Mouse (Mus musculus): ENCODE data around the gene Synpo2l.

Synpo2l gene

DNA sequence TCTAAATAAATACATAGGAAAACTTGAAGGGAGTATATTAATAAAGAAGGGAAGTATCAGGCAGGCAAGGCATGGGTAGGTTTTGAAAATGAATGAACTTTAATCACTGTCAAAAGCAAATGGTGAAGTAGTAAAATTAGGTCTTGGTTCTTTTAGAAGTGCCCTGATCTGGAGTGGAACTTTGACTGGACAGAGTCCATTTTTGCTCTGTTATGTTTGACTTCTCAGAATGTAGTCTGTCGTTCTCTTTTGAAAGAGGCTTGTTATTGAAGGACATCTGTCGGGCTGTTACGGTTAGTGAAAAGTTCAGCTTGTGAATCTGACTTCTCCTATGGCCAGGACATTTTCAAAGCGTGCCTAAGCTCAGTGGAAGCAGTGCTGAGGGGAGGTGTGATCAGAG, 9.8 kb upstream of the Synpo2l start:
- no peak for DNase-seq

DNA sequence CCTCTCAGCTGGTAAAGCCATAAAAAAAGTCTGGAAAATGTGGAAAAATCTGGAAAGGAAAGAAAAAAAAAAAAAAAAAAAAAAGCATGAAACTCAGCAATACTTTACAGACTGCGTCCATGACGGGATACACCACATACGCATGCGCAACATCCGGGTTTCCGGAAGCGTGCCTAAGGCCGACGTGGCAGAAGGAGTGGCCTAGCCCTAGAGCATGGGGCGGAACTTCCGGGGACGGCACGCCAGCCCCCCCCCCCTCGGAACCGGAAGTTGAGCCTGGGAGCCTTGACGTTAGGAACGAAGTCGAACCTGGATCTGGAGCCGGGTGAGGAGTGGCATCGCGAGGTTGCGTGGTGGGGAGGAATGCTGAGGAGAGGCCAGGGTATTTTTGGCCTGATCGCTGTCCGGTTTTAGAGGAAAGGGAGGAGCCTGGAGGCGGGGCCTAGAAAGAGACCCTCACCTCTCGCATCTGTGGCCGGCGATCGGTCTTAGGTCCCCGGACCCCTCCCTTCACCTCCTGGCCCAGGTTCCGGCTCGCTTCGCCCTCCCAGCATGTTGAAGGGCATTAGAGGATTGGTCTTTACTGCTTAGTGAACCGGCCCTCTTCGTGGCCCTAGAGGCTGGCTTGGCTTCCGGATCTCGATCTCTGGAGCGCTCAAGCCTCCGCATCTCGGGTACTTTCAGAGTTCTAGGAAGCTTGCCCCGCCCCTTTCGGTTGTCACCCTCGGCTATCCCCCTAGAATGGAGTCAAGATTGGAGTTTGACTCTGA, 6.1 kb upstream of the Synpo2l start, which contains the start of gene Sec24c:
Gene Sec24c, plus strand, starts transcription at position 245 of the 770 bp plus-strand sequence.
- peak; percentile 100 for DNase-seq

DNA sequence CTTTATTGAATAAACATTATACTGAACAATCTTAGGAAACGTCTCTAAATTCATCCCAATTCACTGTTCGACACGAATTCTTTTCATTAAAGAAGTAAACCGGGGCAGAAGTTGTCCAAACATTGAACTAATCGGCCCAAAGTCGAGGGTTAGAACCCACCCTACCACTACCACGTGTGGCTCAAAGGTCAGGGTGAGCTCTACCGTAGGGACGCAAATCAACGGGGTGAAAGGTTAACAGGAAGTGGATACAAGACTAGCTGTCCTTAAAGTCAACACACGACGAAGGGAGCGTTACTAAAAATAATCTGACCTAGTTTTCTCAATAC, 5.5 kb upstream of the Synpo2l start:
- no peak for DNase-seq

DNA sequence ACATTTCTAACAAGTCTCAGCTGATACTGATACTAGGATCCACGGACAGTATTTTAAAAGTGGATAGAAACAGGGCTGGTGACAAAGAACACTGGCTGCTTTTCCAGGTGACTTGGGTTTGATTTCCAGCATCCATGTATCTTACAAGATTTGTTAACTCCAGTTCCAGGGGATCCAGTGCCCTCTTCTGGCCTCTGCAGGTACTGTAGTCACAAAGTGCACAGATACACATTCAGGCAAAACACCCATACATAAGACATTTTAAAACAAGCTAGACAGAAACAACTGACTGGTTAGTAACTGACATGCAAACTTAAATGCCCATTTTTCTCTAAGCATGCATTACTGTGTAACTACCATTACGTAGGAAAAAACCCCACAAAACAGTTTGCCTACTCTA, 4.8 kb upstream of the Synpo2l start:
- no peak for DNase-seq

DNA sequence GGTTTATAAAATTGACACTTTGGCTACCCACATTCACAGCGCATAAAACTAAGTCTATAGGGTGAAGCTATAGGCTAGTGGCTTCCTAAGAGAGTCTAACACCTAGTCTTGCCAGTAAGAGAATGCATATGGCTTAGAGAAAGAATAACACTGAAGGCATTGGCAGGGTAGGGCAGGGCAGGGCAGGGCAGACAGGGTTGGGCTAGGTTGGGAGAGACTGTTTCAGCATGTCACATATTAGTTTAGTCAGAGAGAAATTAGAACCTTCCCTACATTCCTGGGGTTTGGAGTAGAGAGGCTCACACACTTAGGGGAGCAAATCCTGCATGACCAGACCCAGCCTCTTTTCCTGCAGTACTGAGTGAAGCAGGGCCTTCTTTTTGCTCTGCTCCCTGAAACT, 685 bp downstream of the Synpo2l start:
- no peak for DNase-seq

DNA sequence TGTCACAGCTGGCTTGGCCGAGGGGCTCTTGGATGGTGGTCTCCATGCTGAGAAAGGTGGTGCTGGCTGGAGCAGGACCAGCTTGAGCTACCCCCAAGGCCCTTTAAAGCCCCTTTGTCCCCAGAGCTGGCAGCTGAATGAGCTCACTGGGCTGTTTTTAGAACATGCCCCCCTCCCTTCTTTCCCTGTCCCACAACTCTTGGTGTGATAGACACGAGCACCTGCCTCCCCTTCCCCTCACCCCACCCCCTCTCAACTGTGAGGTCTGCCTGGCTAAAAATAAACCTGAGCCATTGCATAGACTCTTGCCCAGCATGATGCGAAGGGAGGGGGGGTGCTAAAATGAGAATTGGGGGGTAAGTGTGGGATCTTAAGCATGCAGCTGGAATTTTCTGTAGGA, 3.7 kb downstream of the Synpo2l start:
- DNase-seq: no peak

DNA sequence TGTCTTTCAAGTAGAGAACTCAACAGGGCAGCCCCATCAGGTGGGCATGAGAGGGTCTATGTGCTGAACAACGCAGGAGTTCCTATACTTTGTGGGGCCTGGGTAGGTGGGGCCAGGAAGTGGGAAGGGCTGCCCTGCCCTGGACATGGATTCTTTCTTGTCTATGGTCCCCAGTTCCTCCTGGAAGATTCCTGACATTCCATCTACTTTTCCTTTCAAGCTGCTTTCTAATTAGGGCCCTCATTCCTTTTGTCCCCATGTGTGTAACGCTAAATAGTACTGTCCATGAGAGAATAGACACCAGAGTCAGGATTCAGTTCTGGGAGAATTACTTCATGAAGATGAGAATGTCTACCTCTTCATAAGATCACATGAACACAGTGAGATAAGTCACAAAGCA, 4.6 kb downstream of the Synpo2l start:
- DNase-seq: no peak

DNA sequence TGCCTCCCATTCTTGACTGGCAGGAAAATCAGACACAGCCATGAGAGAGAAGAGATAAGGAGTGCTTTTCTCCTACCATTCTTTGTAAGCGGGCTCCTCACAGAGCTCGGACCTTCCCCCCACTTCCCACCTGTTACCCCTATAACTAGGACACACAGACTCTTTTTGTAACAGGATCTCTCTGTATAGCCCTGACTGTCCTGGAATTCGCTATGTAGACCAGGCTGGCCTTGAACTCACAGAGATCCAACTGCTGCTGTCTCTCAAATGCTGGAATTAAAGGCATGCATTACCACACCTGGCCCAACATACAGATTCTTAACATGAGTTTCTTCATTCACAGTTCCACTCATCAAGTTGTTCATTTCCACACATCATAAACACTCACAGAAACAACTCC, 5.4 kb downstream of the Synpo2l start:
- DNase-seq: no peak

DNA sequence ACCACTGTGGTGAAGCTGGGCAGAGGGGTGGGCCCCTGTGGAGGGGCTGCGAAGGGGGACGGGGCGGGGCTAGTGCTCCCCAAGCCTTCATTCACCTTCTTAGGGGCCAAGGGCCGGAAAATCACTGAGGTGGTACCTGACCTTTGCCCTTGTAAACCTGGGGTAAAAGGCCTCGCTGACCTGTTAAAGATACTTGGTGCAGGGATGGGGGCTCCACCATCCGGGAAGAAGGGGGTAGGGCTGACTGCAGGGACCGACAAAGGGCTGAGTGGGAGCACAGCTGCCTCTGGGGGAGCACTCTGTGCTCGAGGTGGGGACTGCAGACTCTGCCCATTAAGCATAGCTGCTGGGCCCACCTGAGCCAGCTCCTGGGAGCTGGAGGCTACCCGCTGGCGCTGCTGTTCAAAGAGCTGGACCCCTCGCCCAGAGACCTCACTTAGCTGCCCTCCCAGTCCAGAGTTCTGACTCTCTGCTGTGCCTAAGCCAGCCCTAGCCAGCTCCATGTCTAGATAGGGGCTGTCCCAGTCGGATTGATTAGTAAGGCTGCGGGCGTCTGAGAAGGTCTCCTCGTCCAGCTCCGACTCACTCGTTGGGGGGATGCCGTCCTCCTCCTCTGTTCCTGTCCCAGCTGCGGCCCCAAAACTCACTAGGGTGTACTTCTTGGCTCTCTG, 6.4 kb downstream of the Synpo2l start:
- no peak for DNase-seq

DNA sequence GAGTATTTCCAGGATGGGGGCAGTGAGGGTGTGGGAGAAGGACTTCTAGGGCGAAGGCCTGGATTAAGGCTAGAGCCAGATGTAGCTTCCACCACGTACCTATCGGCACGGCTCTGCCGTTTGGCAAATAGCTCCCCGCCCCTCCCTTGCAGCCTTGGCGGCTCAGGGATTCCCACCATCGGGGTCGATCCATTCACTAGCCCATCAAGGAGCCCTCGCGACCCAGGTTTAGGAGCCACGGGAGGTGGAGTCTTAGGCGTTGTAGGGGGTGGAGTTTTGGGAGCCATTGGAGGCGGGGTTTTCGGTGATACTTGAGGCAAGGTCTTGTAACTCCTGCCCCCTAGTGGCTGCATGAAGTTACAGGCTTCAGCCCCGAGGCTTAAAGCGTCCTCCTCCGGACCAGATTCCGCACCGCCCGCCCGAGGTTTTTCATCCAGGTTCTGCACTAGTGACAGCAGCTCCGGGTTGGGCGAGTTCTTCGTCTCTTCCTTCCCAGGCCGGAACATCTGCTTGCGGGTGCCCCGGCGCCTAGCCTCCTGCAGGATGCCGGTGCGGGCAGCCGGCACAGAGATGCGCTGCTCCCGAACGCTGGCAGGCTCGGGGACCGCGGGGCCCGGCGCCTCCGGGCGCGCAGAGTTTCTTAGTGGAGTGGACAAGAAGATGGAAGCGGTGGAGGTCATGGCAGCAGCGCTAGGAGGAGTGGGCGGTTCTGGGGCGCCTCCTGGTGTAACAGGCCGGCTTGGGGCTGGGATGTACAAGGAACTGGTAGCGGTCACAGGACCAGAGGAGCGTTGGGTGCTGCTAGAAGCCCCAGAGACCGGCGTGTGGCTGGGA, 7.1 kb downstream of the Synpo2l start:
- peak; percentile 90 for DNase-seq

DNA sequence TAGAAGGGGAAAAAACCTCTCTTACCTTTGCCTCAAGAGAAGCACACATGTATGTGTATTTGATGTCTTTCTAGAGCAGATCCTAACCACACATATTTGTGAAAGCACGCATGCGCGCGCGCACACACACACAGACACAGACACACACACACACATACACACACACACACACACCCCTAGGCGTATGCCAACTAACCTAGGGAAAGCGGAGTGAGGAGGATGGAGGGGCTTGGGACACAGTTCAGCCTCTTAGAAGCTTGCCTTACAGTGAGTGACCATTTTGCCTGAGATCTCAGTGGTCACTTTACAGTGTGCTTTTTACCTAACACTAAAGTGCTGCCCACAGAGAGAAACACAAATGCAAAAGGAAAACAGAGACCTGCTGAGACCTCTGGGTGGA, 8.5 kb downstream of the Synpo2l start:
- no peak for DNase-seq

DNA sequence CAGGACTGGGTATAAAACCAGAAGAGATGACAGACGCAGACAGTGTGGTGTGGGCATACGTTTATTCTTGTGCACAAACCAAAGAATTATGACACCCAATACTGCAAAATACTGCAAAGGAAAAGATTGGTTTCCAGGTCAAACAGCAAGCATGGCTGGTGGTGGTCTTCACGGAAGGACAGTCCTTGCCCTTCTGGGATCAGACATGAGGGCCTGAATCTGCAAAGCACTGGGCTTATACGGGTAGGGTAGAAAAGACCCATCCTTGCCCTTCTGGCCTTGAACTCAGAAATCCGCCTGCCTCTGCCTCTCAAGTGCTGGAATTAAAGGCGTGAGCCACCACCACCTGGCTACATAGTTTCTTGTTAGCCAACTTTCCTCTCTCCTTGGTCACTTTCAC, 9.3 kb downstream of the Synpo2l start:
- no peak for DNase-seq

DNA sequence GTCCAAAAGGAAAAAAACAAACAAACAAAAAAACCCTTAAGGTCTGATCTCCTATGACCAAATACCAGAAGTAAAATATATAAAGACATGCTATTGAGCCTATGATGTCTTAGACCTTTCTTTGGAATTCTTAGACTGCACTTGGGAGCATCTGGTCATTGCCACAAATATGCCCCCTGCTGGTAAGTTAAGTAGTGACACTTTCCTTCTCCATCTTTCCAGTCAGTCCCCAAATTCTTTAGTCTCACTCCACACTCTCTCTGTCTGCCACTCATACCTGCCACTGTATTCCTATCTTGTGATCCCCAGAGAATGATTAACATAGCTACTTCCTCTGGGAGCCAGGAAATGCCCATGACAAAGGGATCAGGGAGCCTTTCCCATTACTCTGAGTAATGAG, 9.8 kb downstream of the Synpo2l start:
- DNase-seq: no peak

DNA sequence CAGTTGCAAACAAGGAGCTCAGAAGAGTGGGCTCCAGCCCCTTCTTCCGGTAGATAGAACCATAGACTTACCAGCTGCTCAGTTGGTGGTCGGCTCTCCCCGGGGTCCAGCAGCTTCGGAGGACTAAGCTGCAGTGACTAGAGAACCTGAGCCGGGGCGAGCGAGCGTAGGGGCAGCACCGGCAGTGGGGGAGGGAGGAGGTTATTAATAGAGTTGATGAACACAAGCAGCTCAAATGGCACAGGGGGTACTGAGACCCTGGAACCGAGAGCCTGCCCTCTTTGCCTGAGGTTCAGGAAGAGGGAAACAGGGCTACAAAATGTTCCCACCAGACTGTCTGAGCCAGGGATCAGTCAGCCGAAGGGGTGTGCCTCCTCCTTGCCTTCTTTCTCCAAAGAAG, 11.8 kb downstream of the Synpo2l start, which contains the start of gene Myoz1:
Gene Myoz1, minus strand, starts transcription at position 180 of the 400 bp plus-strand sequence.
- DNase-seq: no peak

DNA sequence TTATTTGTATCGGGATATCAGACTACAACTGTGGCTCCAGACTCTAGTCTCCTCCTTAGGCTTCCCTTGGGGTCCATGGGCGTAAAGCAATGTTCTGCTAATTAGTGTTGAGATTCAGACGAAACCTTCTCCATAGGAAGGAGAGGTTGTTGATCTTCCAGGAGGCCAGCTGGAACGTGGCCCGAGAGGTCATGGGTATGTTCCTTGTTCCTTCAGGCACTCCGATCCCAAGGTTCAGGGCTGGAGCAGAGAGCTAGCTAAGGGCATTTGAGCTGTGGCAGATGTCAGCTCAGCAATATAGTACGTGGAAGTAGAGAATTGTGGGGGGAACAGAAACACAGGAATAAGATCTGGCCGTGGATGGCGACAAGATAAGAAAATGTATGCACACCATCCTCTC, 12.4 kb downstream of the Synpo2l start:
- DNase-seq: no peak

DNA sequence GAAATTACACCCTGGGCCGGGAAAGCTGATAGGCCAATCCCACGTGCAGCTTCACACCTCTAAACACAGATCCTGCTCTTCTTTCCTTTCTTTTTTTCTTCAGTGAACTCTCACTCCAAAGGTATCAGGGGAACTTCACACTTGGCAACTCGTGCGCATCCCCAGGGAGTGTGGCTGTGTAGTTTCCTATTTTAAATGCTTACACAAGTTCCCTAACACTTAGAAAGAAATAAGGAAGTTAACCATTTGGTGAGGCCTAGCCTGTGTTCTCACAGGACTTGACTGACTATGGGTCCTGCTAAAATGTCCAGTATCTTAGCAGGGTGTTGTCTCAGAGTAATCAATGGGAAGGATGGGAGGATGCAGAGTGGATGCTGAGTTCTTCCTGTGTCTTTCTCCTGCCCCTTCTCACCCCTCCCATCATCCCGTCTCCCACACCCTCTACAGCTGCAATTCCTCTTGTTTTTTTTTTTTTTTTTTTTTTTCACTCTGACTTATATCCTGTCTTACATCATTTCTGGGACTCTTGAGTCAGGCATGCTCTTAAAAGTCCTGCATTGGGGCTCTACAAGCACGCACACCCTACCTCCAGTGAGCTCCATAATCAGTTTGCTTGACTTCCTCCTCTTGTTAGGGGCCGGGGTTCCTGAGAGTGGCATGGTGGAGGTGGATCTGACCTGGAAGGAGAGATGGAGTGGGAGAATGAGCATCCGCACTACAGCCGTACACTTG, 13.3 kb downstream of the Synpo2l start:
- DNase-seq: no peak

DNA sequence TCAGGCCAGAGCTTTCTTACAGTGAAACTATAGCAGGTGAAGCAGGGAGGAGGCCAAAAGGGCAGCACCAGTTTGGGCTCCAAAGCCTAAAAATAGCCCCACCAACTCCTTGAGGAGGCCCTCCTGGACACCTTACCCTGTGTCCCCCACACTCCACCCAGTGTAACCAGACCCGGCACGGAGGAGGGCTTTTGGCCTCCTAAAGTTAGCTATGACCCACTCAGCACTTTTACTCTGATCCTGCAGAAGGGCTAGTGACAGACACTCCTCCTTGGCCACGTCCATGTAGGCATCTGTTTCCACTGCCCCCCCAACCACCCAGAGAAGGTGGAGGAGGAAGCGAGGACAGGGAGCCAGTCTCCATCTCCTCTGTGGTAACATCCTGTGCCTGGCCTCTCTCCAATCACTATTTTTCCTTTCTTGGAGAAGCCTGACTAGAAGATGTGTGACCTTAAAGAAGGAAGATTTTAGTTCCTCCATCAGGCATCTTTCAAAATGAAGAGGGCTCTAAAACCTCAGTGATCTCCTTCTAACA, 16.4 kb downstream of the Synpo2l start:
- no peak for DNase-seq

DNA sequence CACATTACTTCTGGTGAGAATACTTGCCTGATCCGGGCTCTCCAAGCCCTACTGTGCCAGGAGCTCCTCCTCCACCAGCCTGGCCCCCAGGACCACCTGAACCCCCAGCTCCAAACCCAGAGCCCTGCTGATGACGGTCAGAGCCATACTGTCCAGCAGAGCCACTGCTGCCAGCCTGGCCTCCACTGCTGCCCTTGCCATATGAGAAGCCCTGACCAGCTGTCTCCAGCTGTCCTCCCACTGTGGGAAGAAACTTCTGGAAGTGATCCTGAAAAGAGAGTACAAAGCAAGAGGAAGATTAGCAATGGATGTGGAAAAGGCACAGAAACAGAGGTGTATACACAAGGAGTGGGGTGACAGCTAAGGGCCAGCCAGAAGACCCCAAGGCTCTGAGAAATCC, 17.2 kb downstream of the Synpo2l start:
- no peak for DNase-seq

DNA sequence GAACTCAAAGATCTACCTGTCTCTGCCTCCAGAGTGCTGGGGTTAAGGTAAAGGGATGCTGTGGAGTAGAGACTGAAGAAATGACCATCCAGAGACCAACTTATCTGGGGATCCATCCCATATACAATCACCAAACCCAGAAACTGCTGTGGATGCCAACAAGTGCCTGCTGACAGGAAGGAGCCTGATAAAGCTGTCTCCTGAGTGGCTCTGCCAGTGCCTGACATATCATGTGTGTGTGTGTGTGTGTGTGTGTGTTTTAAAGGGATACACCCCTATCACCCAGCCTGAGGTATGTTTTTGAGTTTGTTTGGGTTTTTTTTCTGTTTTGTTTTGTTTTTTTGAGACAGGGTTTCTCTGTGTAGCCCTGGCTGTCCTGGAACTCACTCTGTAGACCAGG, 21.8 kb downstream of the Synpo2l start:
- DNase-seq: no peak

DNA sequence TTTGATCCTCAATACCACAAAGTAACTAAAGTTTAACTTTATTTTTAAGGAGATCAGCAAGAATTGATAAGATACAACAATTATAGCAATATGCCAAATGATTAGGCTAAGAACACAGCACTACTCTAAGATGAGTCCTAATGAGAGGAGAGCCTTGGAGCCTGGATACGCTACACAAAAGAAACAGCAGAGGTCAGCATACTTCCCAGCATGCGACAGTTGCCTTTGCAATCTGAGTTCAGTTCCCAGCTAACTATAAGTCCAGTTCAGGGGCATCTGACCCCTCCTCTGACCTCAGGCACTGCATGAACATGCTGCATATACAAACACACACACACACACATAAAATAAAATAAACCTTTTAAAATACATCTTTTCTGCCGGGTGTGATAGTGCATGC, 22.6 kb downstream of the Synpo2l start:
- DNase-seq: no peak

DNA sequence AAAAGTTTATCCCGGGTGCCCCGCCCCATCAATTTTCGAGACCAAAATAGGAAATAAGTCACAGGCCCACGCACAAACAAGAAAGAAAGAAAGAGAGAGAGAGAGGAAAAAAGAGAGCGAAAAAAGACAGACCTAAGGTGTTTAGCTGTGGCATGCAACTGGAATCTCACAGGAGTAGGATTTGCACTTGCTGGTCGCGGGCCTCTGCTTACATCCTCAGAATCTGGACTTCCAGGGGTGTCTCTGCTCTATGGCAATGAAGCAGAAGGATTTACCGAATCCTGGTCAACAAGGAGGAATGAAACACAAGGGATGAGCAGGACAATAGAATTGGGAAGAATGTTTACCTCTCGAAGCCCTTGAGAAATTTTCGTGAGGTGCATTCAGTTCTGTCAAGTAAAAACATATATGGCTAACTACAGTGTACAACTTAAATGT, 26.7 kb downstream of the Synpo2l start:
- DNase-seq: no peak

DNA sequence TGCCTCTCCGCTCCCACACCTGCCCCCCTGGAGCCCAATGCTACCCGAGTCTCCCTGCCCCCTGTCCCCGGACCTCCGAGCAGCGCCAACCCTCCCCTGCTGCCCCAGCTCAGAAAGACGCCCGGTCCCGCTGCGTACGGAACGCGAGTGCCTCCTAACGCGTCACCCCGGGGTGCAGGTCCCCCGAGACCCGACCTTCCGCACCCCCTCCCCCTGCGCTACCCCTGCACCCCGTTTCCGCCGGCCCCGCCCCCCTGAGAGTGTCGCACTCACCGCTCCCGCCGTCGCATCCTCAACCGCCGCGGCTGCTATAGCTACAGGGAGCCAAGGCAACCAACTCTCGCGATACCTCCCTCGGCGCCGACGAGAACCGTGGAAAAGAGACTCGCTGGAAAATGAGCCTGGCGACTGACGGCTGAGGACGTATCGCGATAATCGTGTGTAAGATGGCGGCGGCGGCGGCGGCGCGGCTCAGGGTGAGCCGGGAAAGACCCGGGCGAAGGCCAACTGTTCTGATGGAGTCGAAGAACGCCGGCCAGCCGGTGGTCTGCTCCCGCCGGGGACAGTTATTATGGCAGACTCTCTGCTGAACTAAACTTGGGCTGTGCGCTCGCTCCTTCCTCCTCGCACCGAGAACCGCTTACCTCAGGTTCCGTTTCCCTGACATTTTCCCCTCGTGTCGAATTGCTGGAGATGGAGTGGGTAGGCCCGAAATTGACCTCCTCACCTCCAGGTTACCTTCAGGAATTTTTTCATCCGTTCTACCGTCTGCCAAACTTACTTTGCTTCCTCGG, 27.3 kb downstream of the Synpo2l start, which contains the start of gene Usp54:
Gene Usp54, minus strand, starts transcription at position 420 of the 794 bp plus-strand sequence.
- peak; percentile 99 for DNase-seq

Measured in right cerebral cortex, postnatal 14 days (tissue).